Mouse (Mus musculus) neural tube, embryonic 11.5 days (tissue): Measurements from ENCODE around the gene Acadsb. TPM values are rescaled to one million over a fixed set of nuclear protein-coding genes. Genes with fewer than 3 reads are reported as not detected.

Experiments
- ATAC-seq: fragments of 200-750 bp; cut with Nextera tagmentation; 2 replicates; pipeline ENCODE4 v1.8.0; 2017; ENCODE audit warnings: moderate number of reproducible peaks, mild to moderate bottlenecking, moderate TSS enrichment, moderate library complexity; ENCODE audit not compliant: insufficient read depth, low FRiP score, low TSS enrichment
- DNase-seq: peaks from one replicate; pipeline ENCODE4 v3.0.0-alpha.2; 2015; ENCODE audit warnings: low spot score
- H3K27ac ChIP-seq: fragments of 300-500 bp; sonication (generic); 2 replicates; pipeline ENCODE4 v1.5.1; 2014; ENCODE audit warnings: low read depth, mild to moderate bottlenecking, low read length
- H3K27me3 ChIP-seq: fragments of 300-500 bp; sonication (generic); 2 replicates; pipeline ENCODE4 v1.6.1; 2014; ENCODE audit warnings: mild to moderate bottlenecking, low read length, mixed read lengths; ENCODE audit not compliant: control insufficient read depth, insufficient read depth
- H3K36me3 ChIP-seq: fragments of 300-500 bp; sonication (generic); 2 replicates; pipeline ENCODE4 v1.6.1; 2014; ENCODE audit warnings: mild to moderate bottlenecking, low read length, moderate library complexity, mixed read lengths; ENCODE audit not compliant: control insufficient read depth, insufficient read depth
- H3K4me1 ChIP-seq: fragments of 300-500 bp; sonication (generic); 2 replicates; pipeline ENCODE4 v1.6.1; 2014; ENCODE audit warnings: low read length, mixed read lengths; ENCODE audit not compliant: control insufficient read depth, insufficient read depth
- H3K4me2 ChIP-seq: fragments of 300-500 bp; sonication (generic); 2 replicates; pipeline ENCODE4 v1.6.1; 2014; ENCODE audit warnings: low read depth, mild to moderate bottlenecking, moderate library complexity
- H3K4me3 ChIP-seq: fragments of 300-500 bp; sonication (generic); 2 replicates; pipeline ENCODE4 v1.5.1; 2014; ENCODE audit warnings: low read depth, low read length
- H3K9ac ChIP-seq: fragments of 300-500 bp; sonication (generic); 2 replicates; pipeline ENCODE4 v1.6.1; 2014; ENCODE audit warnings: mild to moderate bottlenecking, low read length
- H3K9me3 ChIP-seq: fragments of 300-500 bp; sonication (generic); 2 replicates; pipeline ENCODE4 v1.6.1; 2016; ENCODE audit warnings: low read length; ENCODE audit not compliant: control insufficient read depth
- WGBS: fragments of 180-500 bp; shearing (Covaris S2); extraction: QIAGEN DNeasy Blood & Tissue Kit; methylation state at CpG from one replicate; pipeline ENCODE4 v1.1.7; 2014; 5-methylcytosine and 5-hydroxymethylcytosine counted together
- polyA plus RNA-seq: library from polyadenylated mRNA; unstranded; fragments of >200 nt; fragmentation: Nextera tagmentation; extraction: Ambion mirVana; gene quantifications from 2 replicates; pipeline ENCODE4 v1.2.1, GENCODE M21; 2014

The Acadsb gene
- 78.5 and 83.0 TPM in 2 replicates for polyA plus RNA-seq

GRCm38 (mm10) chr7:131410416-131411058 is at the start of gene Acadsb, which contains the start of gene Ikzf5:
TSS of gene Acadsb (plus strand) at chr7:131410601.
TSS of gene Ikzf5 (minus strand) at chr7:131410521.
- under 1% methylated on average over 36 of the region's 42 CpGs for WGBS

GRCm38 (mm10) chr7:131362269-131362614 is 48.2 kb upstream of the Acadsb start:
- peak overlapping the region; percentile 78; the same call in 1 of the 2 replicates for H3K27ac ChIP-seq
- ATAC-seq = peak; percentile 72
- peaks cover 3% of the 10 kb centered on the region; the same call in 1 of the 2 replicates for H3K36me3 ChIP-seq
- peak overlapping the region; percentile 93 for H3K4me2 ChIP-seq
- no peaks in the 10 kb centered on the region for H3K27me3 ChIP-seq
- H3K4me1 ChIP-seq = peaks cover 11% of the 10 kb centered on the region
- H3K4me3 ChIP-seq = peak overlapping the region; percentile 81
- under 1% methylated on average over 34 of the region's 35 CpGs for WGBS
- no peak for DNase-seq
- H3K9ac ChIP-seq = peak overlapping the region; percentile 88
- no peaks in the 10 kb centered on the region for H3K9me3 ChIP-seq

More at GRCm38 (mm10) chr7:131410416-131411058, at the start of gene Acadsb, which contains the start of gene Ikzf5:
- Histone ChIP-seq H3K4me3 (peak within 1 kb of the TSS; percentile 80), H3K9ac (peak within 1 kb of the TSS; percentile 85), H3K4me2 (peak within 1 kb of the TSS; percentile 70), H3K9me3 (no peaks in the 10 kb centered on the region), H3K36me3 (no peaks in the 10 kb centered on the region), H3K4me1 (peaks cover 15% of the 10 kb centered on the region; the same call in 1 of the 2 replicates), H3K27me3 (no peaks in the 10 kb centered on the region), H3K27ac (peak within 1 kb of the TSS; percentile 50; the same call in 1 of the 2 replicates)
- ATAC-seq (peak; percentile 97), DNase-seq (peak; percentile 98)

GRCm38 (mm10) chr7:131362615-131363300 is 47.6 kb upstream of the Acadsb start, which contains the start of gene 2310057M21Rik:
TSS of gene 2310057M21Rik (minus strand) at chr7:131362759.
- WGBS = under 1% methylated on average over 55 of the region's 55 CpGs
- Histone ChIP-seq H3K27me3 (no peaks in the 10 kb centered on the region), H3K4me2 (peak within 1 kb of the TSS; percentile 93), H3K4me1 (peaks cover 11% of the 10 kb centered on the region), H3K36me3 (no peaks in the 10 kb centered on the region), H3K9me3 (no peaks in the 10 kb centered on the region), H3K27ac (peak within 1 kb of the TSS; percentile 78), H3K9ac (peak within 1 kb of the TSS; percentile 88), H3K4me3 (peak within 1 kb of the TSS; percentile 81)
- peak; percentile 98 for DNase-seq
- ATAC-seq = peak; percentile 98

- ATAC-seq (no peak), DNase-seq (no peak)
- Histone ChIP-seq H3K27ac (no peak overlapping the region), H3K4me3 (no peak overlapping the region), H3K27me3 (no peaks in the 10 kb centered on the region), H3K4me1 (peaks cover 11% of the 10 kb centered on the region), H3K4me2 (no peak overlapping the region), H3K9me3 (no peaks in the 10 kb centered on the region), H3K36me3 (no peaks in the 10 kb centered on the region), H3K9ac (no peak overlapping the region)
- WGBS = 92% methylated on average over 8 of the region's 8 CpGs
Measured at GRCm38 (mm10) chr7:131364131-131364530, 46.3 kb upstream of the Acadsb start.

- no peaks in the 10 kb centered on the region for H3K27me3 ChIP-seq
- ATAC-seq = peak; percentile 85
- 5% methylated on average over 47 of the region's 47 CpGs for WGBS
Measured at GRCm38 (mm10) chr7:131370648-131371469, 39.5 kb upstream of the Acadsb start, which contains the start of gene Pstk. TSS of gene Pstk (plus strand) at chr7:131371141.

GRCm38 (mm10) chr7:131371470-131371860 is 38.9 kb upstream of the Acadsb start:
- H3K9me3 ChIP-seq = no peaks in the 10 kb centered on the region
- H3K36me3 ChIP-seq = no peaks in the 10 kb centered on the region
- peaks cover 5% of the 10 kb centered on the region; the same call in 1 of the 2 replicates for H3K4me1 ChIP-seq
- no peaks in the 10 kb centered on the region for H3K27me3 ChIP-seq
- DNase-seq = no peak
- ATAC-seq = peak; percentile 41
- peak overlapping the region; percentile 68 for H3K4me2 ChIP-seq
- WGBS = 7% methylated on average over 9 of the region's 9 CpGs
- peak overlapping the region; percentile 53 for H3K4me3 ChIP-seq
- H3K9ac ChIP-seq = peak overlapping the region; percentile 77
- H3K27ac ChIP-seq = peak overlapping the region; percentile 71

More at GRCm38 (mm10) chr7:131370648-131371469, 39.5 kb upstream of the Acadsb start, which contains the start of gene Pstk:
- peak within 1 kb of the TSS; percentile 71 for H3K27ac ChIP-seq
- H3K9ac ChIP-seq = peak within 1 kb of the TSS; percentile 77
- H3K9me3 ChIP-seq = no peaks in the 10 kb centered on the region
- H3K36me3 ChIP-seq = no peaks in the 10 kb centered on the region
- peak within 1 kb of the TSS; percentile 68 for H3K4me2 ChIP-seq
- peaks cover 5% of the 10 kb centered on the region; the same call in 1 of the 2 replicates for H3K4me1 ChIP-seq
- DNase-seq = peak; percentile 94
- peak within 1 kb of the TSS; percentile 53 for H3K4me3 ChIP-seq

GRCm38 (mm10) chr7:131371880-131372651 is 38.3 kb upstream of the Acadsb start:
- Histone ChIP-seq H3K4me1 (peaks cover 5% of the 10 kb centered on the region; the same call in 1 of the 2 replicates), H3K36me3 (no peaks in the 10 kb centered on the region), H3K4me3 (peak overlapping the region; percentile 53), H3K9ac (peak overlapping the region; percentile 77), H3K27ac (no peak overlapping the region), H3K4me2 (peak overlapping the region; percentile 68), H3K9me3 (no peaks in the 10 kb centered on the region), H3K27me3 (no peaks in the 10 kb centered on the region)
- ATAC-seq (no peak), DNase-seq (peak; percentile 14)
- 73% methylated on average over 9 of the region's 9 CpGs for WGBS
